Mouse (Mus musculus) ZHBTc4 (cell line): ENCODE results near the gene Arl2.

Experiments used
- DNase-seq: peaks from one replicate; pipeline ENCODE4 v3.0.0-alpha.2; 2011; ENCODE audit warnings: low read depth, low spot score

Gene Arl2

GRCm38 (mm10) chr19:6126789-6127580 lies 14.4 kb downstream of the Arl2 start:
- DNase-seq, result no peak

DNA sequence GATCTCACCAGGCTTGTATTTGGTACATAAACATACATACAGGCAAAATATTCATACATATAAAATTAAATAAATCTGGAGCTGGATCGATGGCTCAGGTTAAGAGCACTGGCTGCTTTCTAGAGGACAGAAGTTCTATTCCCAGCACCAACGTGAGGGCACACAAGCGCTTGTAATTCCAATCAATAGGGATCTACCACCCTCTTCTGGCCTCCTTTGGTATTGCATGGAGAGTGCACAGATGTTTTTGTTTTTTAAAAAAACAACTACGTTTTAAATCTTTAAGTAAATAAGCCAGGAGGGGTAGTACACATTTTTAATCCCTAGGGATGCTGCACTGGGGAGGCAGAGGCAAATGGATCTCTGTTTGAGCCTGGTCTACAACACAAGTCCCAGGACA lies 15.1 kb downstream of the Arl2 start:
- peak; percentile 88 for DNase-seq

GRCm38 (mm10) chr19:6124898-6125297 lies 16.4 kb downstream of the Arl2 start:
- DNase-seq, result no peak

- no peak for DNase-seq
These were observed 18.0 kb downstream of the Arl2 start for GRCm38 (mm10) chr19:6123330-6123729.

DNA sequence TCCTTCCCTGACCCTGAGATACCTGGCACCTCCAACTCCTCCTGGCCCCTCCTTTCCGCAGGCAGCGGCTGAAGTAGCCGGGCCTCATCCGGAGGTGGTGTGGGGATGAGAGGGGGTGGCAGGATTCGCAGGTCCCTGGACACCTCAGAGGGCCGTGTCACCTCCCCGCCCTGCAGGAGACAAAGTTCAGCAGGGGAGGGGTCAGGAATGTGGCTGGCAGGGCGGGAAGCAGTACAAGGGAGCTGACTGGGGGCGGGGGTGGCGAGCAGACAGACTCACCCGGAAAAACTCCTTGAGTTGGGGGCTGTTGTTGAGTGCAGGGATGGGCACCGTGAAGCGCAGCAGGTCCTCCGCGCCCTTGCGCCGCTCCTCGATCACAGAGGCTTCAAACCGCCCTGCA lies 19.6 kb downstream of the Arl2 start:
- peak; percentile 60 for DNase-seq

DNA sequence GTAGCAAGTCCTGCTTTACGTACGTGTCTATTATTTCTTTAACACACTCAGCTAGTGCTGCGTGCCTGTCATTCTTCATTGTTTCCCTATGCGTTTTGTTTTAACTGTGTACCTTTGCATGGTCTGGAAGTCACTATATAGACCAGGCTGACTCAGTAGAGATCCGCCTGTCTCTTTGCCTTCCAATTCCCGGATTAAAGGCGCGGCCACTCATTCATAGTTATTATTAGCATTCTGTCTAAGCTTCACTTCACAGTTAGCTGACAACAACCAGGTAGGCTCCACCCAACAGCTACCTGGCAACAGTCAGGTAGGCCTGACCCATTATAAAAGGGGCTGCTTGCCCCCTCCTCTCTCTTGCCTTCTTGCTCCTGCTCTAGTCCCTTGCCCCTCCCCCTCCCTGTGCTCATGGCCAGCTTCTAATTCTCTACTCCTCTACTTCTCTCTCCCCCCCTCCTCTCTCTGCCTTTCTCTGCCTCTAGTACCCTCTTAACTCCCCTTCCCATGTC lies 22.6 kb downstream of the Arl2 start:
- no peak for DNase-seq

DNA sequence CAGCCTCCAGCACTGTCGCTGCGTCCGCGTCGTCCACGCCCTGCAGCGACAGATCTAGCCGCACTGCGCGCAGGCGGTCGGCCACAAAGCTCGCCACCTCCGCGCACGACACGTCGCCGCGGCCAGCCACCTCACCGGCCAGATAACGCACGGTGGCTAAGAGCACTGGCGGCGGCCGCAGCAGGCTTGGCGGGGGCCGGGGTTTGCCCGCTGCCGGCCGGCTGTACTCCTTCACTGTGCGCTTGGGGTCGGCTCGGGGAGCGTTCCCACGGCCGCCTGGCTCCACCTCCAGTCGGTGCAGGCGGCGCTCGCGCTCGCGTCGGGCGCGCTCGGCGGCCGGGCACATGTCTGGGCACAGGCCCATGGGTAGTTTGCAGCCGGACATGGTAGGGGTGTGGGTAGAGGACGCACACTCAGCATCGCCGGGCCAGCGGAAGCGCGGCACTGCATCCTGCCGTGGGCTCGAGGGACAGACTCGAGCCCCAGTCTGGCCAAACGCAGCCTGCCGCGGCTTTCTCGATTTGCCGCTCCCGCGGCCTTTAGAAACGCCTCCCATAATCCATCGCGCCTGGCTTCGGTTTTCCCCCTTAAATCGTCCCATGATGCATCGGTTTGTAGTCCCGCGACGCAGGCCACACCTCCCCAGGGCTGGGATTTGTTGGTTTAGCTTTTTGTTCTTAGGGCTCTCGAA lies 23.2 kb downstream of the Arl2 start, which contains the start of gene Sac3d1:
Gene Sac3d1 (minus strand): TSS at position 665 of the 691 bp plus-strand sequence.
- peak; percentile 97 for DNase-seq

DNA sequence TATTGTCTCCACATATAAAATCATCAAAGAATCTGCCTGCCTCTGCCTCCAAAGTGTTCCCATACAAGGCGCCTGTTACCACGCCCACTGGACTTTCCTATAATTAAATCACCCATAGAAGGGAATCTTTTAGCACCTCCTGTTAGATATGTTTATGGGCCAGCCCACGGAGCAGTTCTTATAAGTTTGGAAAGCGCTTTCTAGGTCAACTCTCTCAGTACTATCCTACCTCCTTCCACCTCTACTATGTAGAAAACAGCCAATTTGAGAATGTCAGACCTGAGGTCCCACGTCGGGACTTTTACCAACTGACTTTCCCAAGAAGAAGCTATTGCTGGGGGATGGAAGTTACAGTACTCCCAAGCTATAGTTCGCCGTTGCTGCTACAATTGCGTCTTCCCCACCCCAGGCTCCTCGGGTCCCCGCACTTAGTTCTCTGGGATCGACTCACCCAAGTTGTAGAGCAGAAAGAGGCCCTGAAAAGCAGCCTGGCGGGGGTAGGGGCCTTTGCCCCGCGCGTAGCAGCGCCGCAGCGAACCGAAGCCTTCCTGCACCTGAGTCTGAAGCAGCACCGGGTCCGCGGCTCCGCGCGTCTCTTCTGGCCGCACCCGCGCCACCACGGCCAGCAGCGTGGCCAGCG lies 23.9 kb downstream of the Arl2 start:
- DNase-seq, result no peak

GRCm38 (mm10) chr19:6116113-6116850 lies 25.1 kb downstream of the Arl2 start:
- DNase-seq, result no peak

DNA sequence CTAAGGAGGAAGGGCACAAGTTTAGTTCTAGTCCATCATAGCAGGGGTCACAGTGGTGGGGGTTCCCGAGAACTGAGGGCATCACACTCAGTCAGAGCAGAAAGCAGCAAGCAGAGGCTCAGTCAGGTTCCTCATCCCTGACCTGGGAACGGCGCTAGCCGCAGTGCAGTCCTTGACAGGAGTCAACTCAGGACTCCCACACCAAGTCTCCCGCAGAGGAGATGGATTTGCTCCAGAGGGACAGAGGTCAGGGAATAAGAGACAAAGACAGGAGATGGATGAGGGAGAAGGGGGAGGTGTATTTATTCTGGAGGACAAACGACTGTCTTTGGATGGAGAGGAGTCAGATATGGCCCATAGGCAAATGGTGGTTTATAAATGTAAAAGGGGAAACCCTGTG lies 28.2 kb downstream of the Arl2 start:
- DNase-seq, result no peak

- DNase-seq, result no peak
These were observed 35.8 kb downstream of the Arl2 start, which contains the start of gene Naaladl1 for GRCm38 (mm10) chr19:6105586-6105985. Gene Naaladl1 (plus strand): TSS chr19:6105782.

DNA sequence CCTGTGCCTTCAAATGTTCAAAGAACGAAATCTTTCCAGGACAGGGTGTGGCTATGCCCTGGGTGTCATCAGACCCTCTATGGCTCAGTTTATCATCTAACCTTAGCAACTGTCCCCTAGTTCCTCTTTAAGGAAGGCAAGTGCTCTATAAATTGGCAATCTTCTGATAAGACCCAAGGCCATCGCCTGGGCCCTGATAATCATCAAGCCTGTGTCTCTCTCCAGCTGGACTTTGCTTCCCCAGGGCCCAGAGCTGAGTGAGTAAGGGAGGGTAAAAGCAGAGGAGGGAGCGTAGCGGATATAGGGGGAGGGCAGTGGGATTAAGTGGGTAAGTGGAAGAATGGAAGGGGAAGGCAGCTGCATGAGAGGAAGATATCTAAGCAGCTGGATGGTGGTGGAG lies 36.9 kb downstream of the Arl2 start:
- no peak for DNase-seq

DNA sequence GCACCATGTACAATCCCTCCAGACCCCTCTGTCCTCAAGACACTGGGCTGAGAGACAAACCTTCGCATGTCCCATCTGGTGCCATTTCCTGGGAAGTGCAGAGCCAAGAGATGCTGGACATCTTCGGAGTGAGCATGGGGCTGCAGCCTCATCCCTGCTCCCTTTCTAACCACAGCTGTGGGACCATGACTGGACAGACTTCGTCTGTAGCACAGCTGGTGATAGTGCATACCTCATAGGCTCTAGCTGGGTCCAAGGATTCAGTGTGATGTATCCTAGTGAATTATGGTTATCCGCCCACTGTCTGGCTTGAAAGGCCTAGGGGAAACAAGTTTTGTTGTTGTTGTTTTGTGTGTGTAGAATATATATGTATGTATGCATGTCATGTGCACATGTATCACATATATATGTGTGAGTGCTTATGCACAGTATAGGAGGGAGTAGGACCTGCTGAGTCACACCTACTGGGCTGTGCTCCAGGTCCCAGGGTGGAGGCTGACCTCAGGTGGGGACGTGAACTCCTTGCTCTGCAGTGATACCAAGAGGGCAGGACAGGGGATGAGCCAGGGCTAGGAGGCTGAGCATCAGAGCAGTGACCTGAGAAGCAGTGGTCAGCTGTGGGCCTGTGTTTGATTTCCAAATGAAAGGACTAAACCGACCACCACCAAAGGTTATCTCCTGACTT lies 39.0 kb downstream of the Arl2 start:
- no peak for DNase-seq

DNA sequence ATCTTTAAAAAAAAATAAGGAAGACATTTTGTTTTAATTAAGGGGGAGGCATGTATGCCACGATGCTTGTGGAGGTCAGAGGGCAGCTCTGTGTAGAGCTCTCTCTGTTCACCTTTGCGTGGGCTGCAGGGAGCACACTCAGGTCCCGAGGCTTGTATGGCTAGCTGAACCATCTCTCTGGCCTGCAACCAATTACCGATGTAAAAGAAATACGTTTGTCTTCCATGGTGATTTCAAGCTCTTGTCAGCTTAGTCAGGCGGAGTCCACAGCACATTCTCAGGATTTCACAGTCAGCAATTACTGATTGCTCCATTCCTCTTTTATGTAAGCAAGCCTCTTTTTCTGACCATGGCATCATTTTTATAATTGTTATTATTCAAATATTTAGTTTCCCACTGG lies 40.2 kb downstream of the Arl2 start:
- DNase-seq, result no peak

DNA sequence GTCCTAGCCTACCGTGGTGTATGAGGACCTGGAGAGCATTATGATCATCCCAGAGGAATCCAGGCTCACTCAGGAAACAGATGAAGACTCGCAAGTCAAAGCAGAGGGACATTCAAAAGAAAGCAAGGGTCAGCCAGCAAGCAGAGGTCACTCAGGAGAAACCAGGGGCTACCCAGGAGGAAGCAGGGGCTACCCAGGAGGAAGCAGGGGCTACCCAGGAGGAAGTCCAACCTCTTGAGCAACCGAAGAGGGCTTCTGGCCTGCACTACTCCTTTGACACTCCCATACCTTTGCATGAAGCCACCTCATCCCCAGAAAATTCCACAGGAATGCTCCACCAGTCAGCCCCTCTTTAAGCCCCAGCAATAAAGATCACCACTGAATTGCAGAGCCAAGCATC lies 43.5 kb downstream of the Arl2 start:
- DNase-seq, result no peak

DNA sequence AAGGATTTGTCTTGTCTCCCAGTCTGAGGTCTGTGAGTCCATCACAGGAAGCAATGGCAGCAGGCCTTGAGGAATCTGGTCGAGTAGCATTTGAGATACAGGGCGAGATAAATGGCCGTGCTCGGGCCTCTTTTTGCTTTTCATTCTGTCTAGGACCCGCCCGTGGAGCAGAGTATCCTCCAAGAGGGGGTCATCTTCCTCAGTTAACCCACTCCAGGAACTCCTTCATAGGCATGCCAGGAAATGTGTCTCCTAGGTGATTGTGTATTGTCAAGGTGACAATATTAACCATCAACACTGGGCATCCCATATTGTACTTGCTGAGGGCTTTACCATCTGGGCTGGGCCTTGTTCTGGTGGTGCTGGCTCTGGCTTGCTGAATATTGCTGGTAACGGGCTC lies 47.2 kb downstream of the Arl2 start, which contains the start of gene AC131692.1:
Gene AC131692.1 (plus strand): TSS at position 301 of the 400 bp plus-strand sequence.
- no peak for DNase-seq

GRCm38 (mm10) chr19:6088841-6089240 lies 52.5 kb downstream of the Arl2 start:
- peak; percentile 58 for DNase-seq

DNA sequence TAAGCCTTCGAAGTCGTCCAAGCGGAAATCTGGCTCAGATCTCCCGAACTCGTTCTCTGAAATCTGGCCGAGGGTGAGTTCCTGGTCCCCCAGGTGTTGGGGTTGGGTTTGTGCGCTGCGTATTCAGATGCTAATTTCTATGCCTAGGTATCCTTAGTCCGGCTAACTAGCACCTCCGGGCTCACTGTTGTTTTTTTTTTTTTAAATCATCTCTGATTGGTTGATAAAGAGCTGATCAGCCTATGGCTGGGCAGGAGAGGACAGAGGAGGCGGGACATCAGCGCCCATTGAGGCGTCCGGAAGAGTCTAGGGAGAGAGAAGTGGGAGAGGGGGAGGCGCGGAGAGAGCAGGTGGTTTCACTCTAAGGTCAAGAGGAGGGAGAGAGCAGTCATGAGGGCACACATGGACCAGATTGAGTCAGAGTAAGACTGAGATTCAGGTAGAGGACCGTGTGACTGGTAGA lies 55.9 kb downstream of the Arl2 start:
- DNase-seq, result peak; percentile 96

GRCm38 (mm10) chr19:6084478-6085248 lies 56.7 kb downstream of the Arl2 start, which contains the start of the genes Zfpl1 and Cdca5:
Gene Zfpl1 (minus strand): TSS chr19:6084956.
Gene Cdca5 (plus strand): TSS chr19:6084983.
- peak; percentile 99 for DNase-seq
